Mouse (Mus musculus) brain, embryonic 14.5 days (tissue): ENCODE results near the gene Dlgap4. TPM values are rescaled to one million over a fixed set of nuclear protein-coding genes. Genes with fewer than 3 reads are reported as not detected.
"Not testable (repeated sequence)": the region's sequence is repeated elsewhere in the genome, so short reads cannot be mapped to it uniquely, and the experiment has no call there.

Source experiments
- DNase-seq: peaks from one replicate; pipeline ENCODE4 v3.0.0-alpha.2; 2011; ENCODE audit warnings: low read depth
- CTCF ChIP-seq: fragments of 200-500 bp; IDR thresholded peaks from 2 replicates; pipeline ENCODE4 v1.5.1; 2012; ENCODE audit warnings: inconsistent platforms, mild to moderate bottlenecking, moderate library complexity, borderline replicate concordance; ENCODE audit not compliant: insufficient read depth, insufficient read length; ENCODE audit errors: extremely low read depth
- POLR2A ChIP-seq: fragments of 200-500 bp; IDR thresholded peaks from 2 replicates; pipeline ENCODE4 v1.6.1; 2012; ENCODE audit warnings: mild to moderate bottlenecking, inconsistent platforms, borderline replicate concordance; ENCODE audit not compliant: poor library complexity, insufficient read depth, insufficient read length, severe bottlenecking; ENCODE audit errors: extremely low read depth
- polyA plus RNA-seq: library from polyadenylated mRNA; depleted of rRNA; stranded (reverse); fragments of >200 nt; gene quantifications from 2 replicates; pipeline ENCODE4 v1.2.3, GENCODE M21; 2012

Dlgap4 gene
- polyA plus RNA-seq, 1 experiment, result 344 TPM

GRCm38 (mm10) chr2:156778571-156778970 lies 165.1 kb downstream of the Dlgap4 start:
- no peak for DNase-seq
- TF ChIP-seq POLR2A, result no peak
- no peak for TF ChIP-seq CTCF

DNA sequence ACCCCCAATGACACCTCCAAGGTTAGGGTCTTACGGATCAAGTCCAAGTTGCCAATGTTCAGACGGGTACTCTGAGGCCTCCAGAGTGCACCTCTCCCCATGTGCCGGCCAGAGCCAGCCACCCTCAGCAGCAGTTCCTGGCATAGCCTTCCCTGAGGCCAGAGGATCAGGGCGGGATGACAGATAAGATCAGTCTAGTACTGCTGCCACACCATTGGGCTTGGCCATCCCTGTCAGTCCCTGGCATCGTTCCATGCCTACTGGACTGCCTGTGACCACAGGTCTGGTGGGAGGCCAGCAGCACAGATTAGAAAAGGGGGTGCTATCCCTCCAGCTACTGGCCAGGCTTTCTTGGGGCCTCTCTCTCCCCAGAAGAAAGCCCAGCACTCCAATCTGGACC lies 165.5 kb downstream of the Dlgap4 start:
- TF ChIP-seq CTCF (no peak), POLR2A (no peak)
- no peak for DNase-seq

DNA sequence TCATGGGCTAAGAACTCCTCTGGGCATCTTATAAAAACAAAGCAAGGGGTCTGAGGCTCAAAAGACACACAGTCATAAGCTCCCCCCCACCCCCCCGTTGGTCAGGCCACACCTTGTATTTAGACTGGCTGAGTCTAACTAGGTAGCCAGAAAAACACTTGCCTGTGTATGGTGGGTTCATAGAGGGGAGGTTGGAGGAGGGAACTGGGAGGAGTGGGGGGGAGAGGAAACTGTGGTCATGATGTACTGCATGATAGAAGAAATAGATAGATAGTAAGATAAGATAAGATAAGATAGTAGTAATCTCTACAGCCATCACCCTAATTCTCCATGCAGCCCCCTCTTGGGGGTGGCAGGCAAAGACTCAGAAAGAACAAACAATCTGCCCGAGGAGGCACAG lies 166.0 kb downstream of the Dlgap4 start:
- no peak for DNase-seq
- TF ChIP-seq POLR2A, result no peak
- TF ChIP-seq CTCF, result no peak

GRCm38 (mm10) chr2:156780129-156780528 lies 166.6 kb downstream of the Dlgap4 start:
- TF ChIP-seq CTCF (no peak), POLR2A (no peak)
- DNase-seq, result no peak

GRCm38 (mm10) chr2:156780752-156781151 lies 167.2 kb downstream of the Dlgap4 start:
- peak; percentile 31 for DNase-seq
- TF ChIP-seq CTCF, result no peak
- no peak for TF ChIP-seq POLR2A

GRCm38 (mm10) chr2:156781281-156781680 lies 167.8 kb downstream of the Dlgap4 start:
- DNase-seq, result no peak
- TF ChIP-seq POLR2A (no peak), CTCF (no peak)

DNA sequence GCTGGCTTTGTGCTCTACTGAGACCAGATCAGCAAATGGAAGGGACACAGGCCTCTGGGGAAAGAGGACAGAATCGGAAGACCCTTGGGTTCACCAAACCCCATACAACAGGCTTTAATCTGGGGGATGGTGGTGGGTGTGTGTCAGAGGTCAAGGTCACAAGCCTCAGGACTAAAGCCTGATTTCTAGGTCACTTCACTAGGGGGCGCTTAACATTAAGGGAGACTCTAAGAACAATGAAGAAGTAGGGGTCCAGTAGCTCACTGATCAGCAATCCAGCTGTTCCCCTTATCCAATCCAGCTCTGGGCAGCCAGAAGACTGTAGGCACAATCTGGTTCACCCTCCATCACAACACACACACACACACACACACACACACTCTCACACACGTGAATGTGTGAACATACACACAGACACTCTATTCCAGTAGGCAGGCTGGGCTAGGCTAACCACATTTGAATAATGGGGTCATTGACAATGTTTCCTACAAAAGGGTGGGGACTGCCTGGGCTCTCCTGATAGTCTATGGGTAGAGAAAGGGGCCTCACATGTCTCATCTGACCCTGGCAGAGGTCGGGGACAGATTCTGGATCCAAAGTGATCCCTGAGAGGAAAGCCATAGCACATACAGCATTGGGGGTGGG lies 168.5 kb downstream of the Dlgap4 start:
- DNase-seq, result no peak
- no peak for TF ChIP-seq POLR2A
- no peak for TF ChIP-seq CTCF

DNA sequence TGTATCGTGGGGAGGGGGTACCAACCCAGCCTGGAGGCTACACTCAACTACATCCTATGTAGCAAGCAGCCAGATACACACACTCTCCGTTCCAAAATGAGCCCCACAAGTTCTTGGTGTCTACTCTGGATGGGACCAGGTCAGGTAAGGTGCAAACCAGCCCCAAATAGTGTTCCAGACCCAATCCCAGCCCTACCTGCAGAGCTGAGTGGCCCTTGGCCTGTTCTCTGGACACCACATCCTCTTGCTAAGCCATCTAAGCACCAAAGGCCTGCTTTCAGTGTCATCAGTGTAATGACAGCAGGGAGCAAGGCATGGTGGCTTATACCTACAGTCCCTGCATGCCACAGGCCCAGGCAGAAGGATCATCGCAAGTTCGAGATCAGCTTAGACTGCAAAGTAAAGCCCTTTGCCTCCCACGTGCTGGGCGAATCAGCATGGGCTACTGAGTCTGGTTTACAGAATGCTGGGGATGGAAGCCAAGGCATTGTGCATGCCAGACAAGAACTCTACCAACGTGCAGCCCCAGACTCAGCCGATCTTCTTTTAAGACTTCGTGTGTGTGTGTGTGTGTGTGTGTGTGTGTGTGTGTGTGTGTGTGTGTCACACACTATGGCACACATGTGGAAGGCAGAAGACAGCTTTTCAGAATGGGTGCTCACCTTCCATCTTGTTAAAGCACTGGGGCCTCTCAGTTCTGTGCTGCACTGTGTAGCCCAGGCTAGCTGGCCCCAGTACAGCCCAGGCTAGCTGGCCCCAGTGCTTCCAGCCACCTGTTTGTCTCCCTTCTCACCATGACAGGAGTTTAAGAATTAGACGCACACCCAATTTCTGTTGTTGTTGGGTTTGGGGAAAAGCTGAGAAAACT lies 169.2 kb downstream of the Dlgap4 start:
- TF ChIP-seq CTCF (no peak), POLR2A (no peak)

DNA sequence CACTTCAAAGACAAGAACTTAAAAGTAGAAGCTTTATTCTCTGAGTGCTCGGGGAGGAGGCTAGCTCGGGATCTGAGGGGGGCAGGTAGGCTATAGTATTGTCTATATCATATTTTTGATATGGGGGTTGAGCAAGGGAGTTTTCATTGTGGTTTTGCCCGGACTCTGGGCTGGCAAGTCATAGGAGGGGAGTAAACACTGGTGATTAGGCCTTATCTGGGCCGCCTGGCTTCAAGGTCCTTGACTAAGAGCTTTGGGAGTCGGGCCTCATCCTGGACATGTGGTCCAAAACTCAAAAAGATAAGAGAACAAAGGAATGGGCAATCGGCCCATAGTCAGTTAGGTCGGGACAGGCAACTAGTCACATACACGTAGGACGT lies 169.8 kb downstream of the Dlgap4 start:
- no peak for DNase-seq
- TF ChIP-seq POLR2A, result no peak
- TF ChIP-seq CTCF, result no peak

More for the DNA sequence above, 169.2 kb downstream of the Dlgap4 start:
- no peak for DNase-seq

DNA sequence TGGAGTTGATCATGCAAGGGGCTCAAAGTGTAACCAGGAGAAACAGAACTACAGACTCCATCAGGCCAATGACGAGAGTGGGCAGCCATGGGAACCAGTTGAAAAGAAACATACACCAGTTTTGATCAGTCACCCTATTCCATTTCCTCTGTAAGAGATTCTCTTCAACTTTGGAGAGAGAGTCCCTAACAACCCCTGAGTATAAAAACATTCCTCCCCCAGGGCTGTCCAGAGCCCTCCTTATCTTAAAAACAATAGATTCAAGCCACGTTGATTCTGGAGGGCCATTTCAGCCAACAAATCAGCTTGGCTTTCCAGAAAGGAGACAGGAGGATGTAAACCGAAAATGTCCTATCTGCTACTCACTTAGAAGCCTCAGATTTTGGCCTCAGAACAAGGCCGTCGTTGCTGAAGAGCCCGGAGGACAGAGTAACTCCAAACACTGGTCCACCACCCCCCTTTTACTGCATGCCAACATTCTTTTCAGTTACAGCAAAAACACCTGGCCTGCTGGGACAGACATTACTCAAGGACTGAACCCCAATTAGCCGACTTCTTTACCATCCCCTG lies 170.6 kb downstream of the Dlgap4 start:
- DNase-seq, result no peak
- TF ChIP-seq CTCF, result no peak
- no peak for TF ChIP-seq POLR2A

GRCm38 (mm10) chr2:156784891-156785290 lies 171.4 kb downstream of the Dlgap4 start:
- TF ChIP-seq POLR2A, result no peak
- no peak for TF ChIP-seq CTCF
- DNase-seq, result no peak

DNA sequence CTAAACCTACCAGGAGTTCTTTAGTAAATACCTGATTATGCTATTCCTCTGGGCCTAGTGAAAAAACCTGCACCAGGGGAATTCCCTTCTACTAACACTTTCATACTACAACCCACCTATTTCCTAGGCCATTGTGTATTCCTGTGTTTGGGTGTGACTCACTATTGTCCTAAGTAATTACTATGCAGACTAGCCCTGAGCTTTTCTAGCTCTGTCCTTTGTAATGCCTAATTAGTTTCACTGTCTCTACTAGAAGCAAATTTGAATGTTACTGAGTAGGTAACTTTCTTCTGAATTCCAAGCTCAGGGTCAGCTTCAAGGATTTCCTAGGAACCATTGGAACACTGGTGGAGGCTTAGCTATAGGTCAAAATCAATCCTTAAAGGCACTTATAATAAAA lies 172.9 kb downstream of the Dlgap4 start:
- not testable (repeated sequence) for DNase-seq
